Mouse (Mus musculus) MEL (cell line): ENCODE results near the gene Fmo5.

Experiments used
- CTCF ChIP-seq, 3 experiments: IDR thresholded peaks in 2 of 3; conservative IDR thresholded peaks in 1 of 3; 2 replicates each; pipeline ENCODE4 v1.5.1; 2011 to 2012; ENCODE audit warnings: low read length in 3 of 3, low read depth in 2 of 3, mild to moderate bottlenecking in 2 of 3, improper control_type of control experiment in 1 of 3, inconsistent platforms in 1 of 3, mixed read lengths in 1 of 3, moderate library complexity in 1 of 3; ENCODE audit not compliant: control insufficient read depth in 1 of 3, insufficient read depth in 1 of 3, poor library complexity in 1 of 3, severe bottlenecking in 1 of 3
- ELF1 ChIP-seq: IDR thresholded peaks from 2 replicates; pipeline ENCODE4 v1.6.1; 2014; ENCODE audit warnings: low read depth, mild to moderate bottlenecking, inconsistent platforms, low read length, improper control_type of control experiment, moderate library complexity
- EP300 ChIP-seq, 2 experiments: IDR thresholded peaks; 2 replicates each; pipeline ENCODE4 v1.6.1; 2011; ENCODE audit warnings: improper control_type of control experiment in 2 of 2, low read length in 2 of 2, low read depth in 1 of 2, mild to moderate bottlenecking in 1 of 2
- GATA1 ChIP-seq: IDR thresholded peaks from 2 replicates; pipeline ENCODE4 v1.6.1; 2011; ENCODE audit warnings: low read depth, low read length, improper control_type of control experiment
- HCFC1 ChIP-seq: IDR thresholded peaks from 2 replicates; pipeline ENCODE4 v1.6.1; 2012; ENCODE audit warnings: low read depth, mild to moderate bottlenecking, inconsistent platforms, low read length, improper control_type of control experiment, moderate library complexity
- MYC ChIP-seq: IDR thresholded peaks from 2 replicates; pipeline ENCODE4 v1.6.1; 2011; ENCODE audit warnings: low read depth, mild to moderate bottlenecking, low read length, improper control_type of control experiment, moderate library complexity
- POLR2A ChIP-seq, 2 experiments: IDR thresholded peaks; 2 replicates each; pipeline ENCODE4 v1.6.1; 2011 to 2012; ENCODE audit warnings: low read length in 2 of 2, mild to moderate bottlenecking in 2 of 2, control low read depth in 1 of 2, improper control_type of control experiment in 1 of 2, low read depth in 1 of 2, moderate library complexity in 1 of 2; ENCODE audit not compliant: control insufficient read depth in 1 of 2, insufficient read depth in 1 of 2, poor library complexity in 1 of 2
- POLR2AphosphoS2 ChIP-seq: IDR thresholded peaks from 2 replicates; pipeline ENCODE4 v1.6.1; 2011; ENCODE audit warnings: low read length, improper control_type of control experiment
- POLR2AphosphoS5 ChIP-seq: IDR thresholded peaks from 2 replicates; pipeline ENCODE4 v1.6.1; 2012; ENCODE audit warnings: low read depth, borderline replicate concordance, mild to moderate bottlenecking, inconsistent platforms, low read length, moderate library complexity, mixed read lengths
- TBP ChIP-seq: IDR thresholded peaks from 2 replicates; pipeline ENCODE4 v1.8.0; 2011; ENCODE audit warnings: low read depth, low read length, improper control_type of control experiment
- UBTF ChIP-seq: IDR thresholded peaks from 2 replicates; pipeline ENCODE4 v1.6.1; 2012; ENCODE audit warnings: low read depth, mild to moderate bottlenecking, inconsistent platforms, low read length, improper control_type of control experiment, moderate library complexity, borderline replicate concordance; ENCODE audit not compliant: insufficient read depth
- USF1 ChIP-seq: IDR thresholded peaks from 2 replicates; pipeline ENCODE4 v1.6.1; 2014; ENCODE audit warnings: low read depth, mild to moderate bottlenecking, inconsistent platforms, low read length, improper control_type of control experiment, moderate library complexity
- ZC3H11A ChIP-seq: IDR thresholded peaks from 2 replicates; pipeline ENCODE4 v1.6.1; 2012; ENCODE audit warnings: low read depth, mild to moderate bottlenecking, inconsistent platforms, low read length, improper control_type of control experiment

GRCm38 (mm10) chr3:97587656-97588055 lies 40.9 kb upstream of the Fmo5 start:
- TF ChIP-seq POLR2AphosphoS2 (no peak), POLR2A (IDR thresholded peaks at IDR 0.05; ENCODE audit: control insufficient read depth in 1 of 2, insufficient read depth in 1 of 2, low read depth in 1 of 2, low read length in 2 of 2, poor library complexity in 1 of 2) (no peak), TBP (no peak), EP300 (IDR thresholded peaks at IDR 0.05; ENCODE audit: low read depth in 1 of 2, low read length in 2 of 2) (no peak), UBTF (no peak), ZC3H11A (no peak), MYC (no peak), ELF1 (no peak), CTCF (IDR thresholded peaks at IDR 0.05 in 2 of 3, conservative IDR thresholded peaks at IDR 0.05 in 1 of 3; ENCODE audit: control insufficient read depth in 1 of 3, insufficient read depth in 1 of 3, low read depth in 2 of 3, low read length in 3 of 3, poor library complexity in 1 of 3, severe bottlenecking in 1 of 3) (no peak), POLR2AphosphoS5 (no peak), HCFC1 (no peak), GATA1 (no peak), USF1 (no peak)
